Mouse (Mus musculus): ENCODE data around the gene Trat1.
A peak's percentile ranks its signal among the peaks of the same experiment; 100 is the strongest.

Gene Trat1

DNA sequence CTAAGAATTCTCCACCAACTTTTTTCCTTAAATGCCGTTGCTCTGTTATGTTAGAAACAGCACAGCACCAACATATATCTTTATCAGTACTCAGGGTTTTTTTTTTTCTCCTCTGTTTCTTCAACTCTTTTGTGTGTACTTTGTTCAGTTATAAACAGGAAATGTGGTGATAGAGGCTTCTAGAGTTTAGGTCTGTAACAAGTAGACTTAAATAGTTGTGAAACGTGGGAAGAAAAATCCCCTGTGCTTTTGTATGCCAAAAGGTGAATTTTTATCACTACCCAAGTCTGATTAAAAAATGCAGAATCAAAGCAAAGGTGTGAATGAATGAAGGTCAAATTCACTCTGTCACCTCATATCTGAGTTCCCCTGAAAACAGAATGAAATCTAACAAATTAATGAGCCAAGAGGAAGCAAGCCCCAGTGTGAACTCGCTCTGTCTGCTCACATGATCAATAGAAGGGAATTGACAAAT lies at the start of gene Trat1:
TSS of gene Trat1 (minus strand) at position 51 of the 475 bp plus-strand sequence.
- no peak for DNase-seq (ENCODE audit: low spot score in 2 of 2)

DNA sequence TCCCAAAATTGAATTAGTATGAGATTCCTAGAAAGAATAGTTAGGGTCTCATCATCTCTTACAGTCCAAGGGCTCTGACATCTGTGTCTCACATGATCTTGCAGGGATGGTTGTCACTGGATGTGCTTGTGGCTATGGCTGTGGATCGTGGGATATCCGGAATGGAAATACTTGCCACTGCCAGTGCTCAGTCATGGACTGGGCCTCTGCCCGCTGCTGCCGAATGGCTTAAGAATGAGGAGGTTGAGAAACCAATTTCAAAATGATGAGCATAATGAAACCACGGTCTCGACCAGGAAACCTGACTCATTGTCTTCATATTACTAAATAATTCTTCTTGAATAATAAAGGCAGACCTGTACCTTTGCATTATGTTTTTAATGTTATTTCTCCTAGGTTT lies 46.7 kb upstream of the Trat1 start:
- DNase-seq (ENCODE audit: low spot score in 2 of 2) = no peak

DNA sequence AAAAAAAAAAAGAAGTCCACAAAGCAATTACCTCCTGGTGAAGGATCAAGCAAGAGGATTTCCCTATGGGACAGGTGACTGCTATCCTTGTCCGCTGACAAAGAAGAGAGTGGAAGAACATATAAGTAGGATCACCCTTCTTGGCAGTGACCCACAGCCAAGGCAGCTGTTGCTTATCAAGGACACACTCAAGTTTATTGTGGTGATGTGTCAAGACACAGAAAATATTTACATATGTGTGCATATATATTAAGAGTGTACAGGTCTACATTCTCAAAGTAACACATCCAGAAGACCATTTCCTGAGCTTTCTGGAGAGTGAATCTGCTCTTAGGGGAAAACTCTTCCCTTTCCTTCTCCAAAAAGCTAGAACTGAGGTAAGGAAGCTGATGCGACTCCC lies 44.9 kb upstream of the Trat1 start, which contains the start of gene Retnlb:
TSS of gene Retnlb (plus strand) at position 162 of the 400 bp plus-strand sequence.
- no peak for DNase-seq (ENCODE audit: low spot score in 2 of 2)

DNA sequence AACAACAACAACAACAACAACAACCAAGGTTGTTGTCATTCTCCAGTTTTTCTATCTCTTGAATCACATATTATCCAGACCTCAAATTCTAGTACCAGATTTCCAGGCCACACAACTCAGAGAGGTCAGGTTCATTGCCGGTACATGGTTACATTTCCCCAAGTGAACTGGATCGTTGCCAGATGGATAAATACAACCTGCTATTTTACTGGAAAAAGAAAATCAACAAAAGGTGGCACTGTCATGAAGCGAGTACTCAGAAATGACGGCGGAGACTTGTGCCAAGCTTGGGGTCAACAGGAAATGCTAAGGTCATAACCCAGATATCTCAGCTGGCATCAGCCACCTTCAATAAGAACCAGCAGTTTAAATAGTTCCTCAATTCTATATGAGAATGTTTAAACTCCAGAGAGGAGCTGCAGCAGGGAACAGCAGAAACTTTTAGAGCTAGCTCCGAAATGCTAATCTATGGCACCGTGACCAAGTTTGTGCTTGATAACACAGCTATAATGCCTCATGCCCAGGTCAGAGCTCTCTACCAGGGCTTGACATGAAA lies 40.1 kb upstream of the Trat1 start:
- DNase-seq (ENCODE audit: low spot score in 2 of 2) = no peak

DNA sequence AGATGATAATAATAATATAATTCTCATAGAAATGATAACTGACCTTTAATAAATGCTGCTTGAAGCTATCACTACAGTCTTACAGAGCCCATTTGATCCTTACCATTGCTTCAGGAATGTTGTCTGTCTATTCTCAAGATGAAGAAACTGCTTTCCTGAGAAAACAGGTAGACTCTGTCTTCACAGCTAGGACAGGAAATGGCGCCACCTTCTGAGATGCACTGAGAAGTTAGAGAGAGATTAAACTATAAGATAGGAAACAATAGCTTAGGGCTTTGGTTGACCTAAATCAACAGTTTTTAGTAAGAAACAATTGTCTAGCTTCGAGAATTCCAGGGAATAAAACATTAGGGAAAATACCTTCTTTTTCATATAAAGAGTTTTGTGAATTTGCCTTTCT lies 37.6 kb upstream of the Trat1 start:
- DNase-seq (ENCODE audit: low spot score in 2 of 2) = no peak

DNA sequence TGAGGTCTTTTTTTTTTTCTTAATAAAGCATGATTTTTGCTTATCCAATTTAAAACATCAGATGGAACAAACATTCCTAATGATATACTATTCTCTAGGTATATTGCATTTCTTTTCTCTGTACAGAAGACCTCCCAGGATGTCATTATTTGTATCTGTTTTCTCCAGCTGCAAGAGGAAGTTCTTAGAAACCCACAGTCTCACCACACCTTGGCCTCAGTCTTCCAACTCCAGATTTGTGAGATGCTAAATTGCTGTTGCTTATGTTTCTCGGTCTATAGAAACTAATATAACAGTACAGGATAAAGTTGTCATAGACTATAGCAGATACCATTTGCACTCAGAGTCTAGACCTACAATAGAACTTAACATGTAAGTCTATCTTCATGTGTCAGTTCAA lies 34.7 kb upstream of the Trat1 start:
- no peak for DNase-seq (ENCODE audit: low spot score in 2 of 2)

DNA sequence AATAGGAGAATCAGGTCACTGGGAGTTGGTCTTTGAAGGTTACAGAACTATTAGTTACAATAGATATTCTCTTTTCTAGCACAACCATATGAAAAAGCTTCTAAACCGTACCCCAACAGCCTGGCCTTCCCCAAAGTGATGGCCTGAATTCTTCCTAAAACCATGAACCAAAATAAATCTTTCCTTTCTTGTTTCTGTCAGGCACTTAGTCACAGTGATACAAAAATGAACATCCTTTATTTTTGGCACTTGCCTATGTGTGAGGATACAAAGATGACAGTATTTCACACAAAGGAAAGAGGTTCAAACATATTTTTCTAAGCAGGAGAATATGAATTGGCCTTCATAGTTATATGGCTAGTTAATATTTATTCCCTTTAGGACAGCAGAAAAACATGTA lies 33.6 kb upstream of the Trat1 start:
- DNase-seq (ENCODE audit: low spot score in 2 of 2) = no peak

DNA sequence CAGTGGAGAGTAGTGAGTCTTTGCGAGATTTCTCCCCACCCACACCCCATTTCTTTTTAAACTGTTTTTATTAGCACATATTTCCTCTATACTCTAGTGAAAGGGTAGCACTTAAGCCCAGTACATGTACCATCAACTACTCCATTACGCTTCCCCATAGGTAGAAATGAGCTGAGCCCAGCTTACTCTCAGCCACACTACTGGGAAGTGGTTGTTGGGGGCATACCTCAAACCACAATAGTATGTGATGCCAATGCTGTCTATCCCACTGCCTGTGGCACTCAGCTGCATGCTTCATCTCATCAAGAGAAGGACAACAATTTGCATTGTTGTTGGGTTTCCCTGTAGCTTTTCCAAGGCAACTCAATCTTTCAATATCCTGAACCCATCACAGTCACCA lies 29.1 kb upstream of the Trat1 start:
- DNase-seq (ENCODE audit: low spot score in 2 of 2) = no peak

DNA sequence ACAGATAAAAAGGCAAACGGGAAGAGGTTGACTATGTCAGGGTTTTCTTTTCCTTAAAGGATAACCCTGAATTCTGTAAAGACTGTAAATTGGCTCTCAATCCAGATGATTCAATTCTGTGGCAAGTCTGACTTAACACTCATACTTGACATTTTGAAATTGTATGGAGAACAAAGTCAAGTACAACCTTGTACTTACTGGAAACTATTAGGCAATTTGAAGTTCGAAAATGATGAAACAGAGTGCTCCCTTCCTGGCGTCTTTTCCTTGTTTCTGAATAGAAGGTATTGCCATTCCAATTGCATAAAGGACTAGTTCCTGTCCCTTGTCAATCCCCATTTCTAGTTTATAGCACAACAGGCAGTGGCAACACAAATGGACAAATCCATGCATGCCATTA lies 27.6 kb upstream of the Trat1 start:
- DNase-seq (ENCODE audit: low spot score in 2 of 2) = no peak

DNA sequence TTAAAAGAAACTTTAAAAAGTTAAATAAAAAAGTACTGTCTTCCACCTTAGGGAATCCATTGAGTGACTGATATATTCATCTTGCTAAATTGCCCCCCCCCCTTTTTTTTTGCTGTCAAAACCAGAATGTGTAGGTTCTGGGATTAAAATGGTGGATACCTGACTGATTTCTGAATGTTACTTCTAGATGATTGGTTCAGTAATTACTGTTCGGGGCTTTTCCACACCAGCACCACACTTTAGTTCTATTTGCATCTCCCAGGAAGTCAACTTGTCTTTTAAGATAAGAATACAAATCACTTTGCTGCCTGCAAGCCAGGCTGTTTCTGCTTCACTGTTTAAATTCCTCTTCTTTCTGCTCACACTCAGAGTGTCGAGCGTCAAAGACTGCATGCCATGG lies 26.5 kb upstream of the Trat1 start:
- no peak for DNase-seq (ENCODE audit: low spot score in 2 of 2)

DNA sequence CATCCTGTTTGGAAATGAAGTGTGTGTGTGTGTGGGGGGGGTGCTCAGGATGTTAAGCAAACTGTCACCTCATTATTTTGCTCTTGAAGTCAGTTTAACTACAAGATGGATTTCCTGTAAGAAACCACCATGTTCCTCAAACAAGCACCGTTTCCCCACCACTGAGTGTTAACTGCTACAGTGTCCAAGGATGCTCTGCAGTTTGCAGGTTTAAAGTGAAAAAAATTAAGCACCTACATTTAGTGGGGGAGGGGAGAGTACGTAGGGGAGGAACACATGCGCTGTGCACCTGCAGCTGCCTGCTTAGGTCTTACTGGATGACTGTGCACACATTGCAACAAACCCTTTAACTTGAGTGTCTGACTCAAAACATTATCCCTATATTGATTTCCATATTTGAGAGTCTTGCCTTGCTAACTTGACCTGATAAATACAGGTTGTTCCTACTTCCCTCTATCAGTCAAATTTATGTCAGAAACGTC lies 16.9 kb upstream of the Trat1 start:
- peak in 1 of 2 experiments; percentile 3 for DNase-seq (ENCODE audit: low spot score in 2 of 2)

DNA sequence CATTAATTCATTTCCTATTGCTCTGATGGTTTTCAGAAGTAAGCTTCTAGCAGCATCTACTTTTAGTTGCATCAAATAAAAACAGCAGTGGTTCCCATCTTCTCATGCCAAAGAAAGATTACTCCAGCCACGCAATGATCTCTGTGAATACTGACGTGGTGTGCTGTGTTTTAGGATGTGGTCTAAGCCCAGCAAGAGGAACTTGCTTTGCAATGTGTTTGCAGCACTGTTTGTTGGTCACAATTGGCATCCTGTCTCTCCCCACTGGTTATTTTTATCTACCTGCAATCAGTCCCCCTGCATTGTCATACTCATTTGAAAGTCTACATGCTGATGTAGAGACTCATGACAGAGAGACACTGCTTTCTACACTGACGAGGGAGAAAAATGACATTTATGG lies 14.4 kb upstream of the Trat1 start:
- DNase-seq (ENCODE audit: low spot score in 2 of 2) = peak in 1 of 2 experiments; percentile 5

DNA sequence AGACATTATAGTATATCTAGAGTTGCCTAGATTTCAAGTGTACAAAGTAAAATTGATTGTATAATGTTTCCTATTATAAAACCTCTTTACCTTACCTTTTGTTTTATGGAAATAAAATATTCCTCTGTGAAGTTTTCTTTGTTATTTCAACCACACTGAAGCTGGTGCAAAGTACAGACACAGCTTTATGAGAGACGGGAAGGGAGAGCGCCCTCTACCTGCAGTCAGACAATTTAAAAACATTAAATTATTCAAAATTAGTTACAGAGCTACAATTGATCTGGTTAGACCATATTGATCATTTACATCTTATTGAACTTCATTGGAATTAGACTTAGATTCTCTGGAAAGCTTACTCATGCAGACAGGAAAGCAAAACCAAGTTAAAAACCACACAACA lies 5.4 kb upstream of the Trat1 start:
- no peak for DNase-seq (ENCODE audit: low spot score in 2 of 2)

DNA sequence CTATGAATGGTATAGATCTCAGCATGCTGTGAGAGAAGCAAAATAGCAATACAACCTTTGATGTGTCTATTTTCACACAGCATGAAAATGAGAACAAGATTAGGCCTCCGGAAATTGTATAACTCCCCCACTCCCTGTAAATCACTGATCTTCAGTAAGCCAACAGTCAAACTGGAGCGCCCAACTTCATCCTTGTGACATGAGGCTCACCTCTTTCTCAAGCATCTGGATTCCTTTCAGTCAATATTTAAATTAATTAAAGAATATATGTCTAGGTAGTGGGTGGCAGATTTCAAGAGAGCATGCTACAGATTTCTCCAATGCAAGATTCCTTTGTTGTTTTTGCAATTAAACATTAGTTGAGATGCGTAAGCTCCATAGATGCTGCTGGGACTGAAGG lies 2.6 kb downstream of the Trat1 start:
- no peak for DNase-seq (ENCODE audit: low spot score in 2 of 2)

DNA sequence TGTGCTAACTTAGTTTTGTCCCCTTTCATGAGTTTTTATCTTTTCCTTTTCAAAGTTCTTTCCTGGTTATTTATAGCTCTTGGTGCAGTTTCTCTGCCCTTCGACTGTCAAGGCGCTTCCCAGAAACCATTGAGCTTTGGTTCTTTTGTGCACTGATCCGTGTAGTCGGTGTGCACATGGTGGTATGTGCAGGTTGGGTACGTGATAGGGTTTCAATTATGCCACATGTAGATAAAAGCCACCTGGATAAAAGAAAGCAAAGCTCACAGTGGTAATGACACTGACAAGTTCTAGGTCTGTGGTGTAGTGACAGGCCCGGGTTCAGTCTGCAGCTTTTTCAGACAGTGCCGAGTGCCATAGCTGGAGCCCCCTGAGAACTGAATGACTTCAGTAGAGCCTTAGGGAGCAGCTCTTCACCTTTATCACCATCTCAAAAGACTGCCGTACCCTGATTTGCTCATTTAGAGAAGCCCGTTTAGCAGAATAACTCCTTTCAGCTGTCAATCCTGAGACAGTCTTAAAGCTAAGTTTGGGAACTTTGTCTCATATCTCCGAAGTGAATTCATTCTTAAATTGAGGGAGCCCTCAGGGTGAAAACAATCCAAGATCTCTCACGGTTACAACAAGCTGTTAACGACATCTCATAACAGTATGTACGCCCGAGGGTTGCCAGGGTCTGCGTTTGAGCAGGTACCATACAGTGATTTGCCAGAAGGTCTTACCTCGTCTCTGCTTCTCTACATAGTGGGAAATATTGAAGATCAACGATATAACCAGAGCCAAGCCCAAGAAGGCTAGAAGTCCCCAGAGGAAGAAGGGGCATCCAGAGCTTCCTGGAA lies 11.0 kb downstream of the Trat1 start:
- no peak for DNase-seq (ENCODE audit: low spot score in 2 of 2)

DNA sequence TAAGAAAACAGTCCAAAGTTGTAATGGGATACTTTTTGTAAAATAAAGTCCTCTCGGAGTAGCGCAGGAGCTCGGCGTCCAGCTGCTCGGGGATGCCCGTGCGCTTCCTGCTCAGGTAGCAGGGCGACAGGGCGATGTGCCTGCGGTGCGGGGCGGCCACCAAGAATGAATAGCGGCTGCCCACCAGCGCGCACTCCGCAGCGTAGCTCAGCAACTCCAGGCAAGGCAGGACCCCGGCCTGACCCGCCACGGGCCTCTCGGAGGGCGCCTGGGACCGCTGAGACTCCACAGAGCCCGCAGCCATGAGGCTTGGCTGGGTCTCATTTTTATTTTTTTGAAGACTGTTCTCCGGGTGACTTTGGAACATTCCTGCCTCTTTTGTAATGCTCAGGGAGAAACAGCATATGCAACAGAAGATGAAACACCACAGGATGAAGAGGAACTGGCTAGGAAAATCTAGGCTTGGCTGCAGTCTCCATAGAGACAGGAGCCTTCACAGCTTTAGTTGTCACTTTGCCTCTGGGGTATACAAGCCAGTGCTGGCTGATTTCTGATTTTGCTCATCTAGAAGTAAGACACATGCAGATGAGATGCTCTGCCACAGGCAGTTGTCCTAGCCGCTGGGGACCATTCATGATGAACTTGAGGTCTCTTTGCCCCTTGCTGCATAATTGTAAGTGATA lies 21.5 kb downstream of the Trat1 start:
- DNase-seq (ENCODE audit: low spot score in 2 of 2) = no peak

DNA sequence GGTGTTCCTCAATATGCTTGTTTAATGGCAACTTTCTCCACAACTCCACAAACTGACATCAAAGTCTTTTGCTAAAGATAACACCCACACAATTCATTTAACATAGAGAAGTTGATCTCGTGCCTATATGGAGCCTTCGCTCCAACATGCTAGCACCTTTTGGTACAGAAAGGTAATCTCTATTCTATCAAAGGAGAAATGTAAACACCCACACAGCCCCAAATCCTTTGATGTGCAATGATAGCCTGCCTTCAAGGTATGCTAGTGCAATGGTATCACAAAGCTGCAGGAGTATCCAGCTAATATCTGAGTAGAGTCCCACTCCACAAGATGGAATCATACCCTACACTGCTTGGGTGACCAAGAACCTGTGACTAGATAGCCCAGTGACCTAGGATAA lies 26.4 kb downstream of the Trat1 start:
- DNase-seq (ENCODE audit: low spot score in 2 of 2) = no peak

DNA sequence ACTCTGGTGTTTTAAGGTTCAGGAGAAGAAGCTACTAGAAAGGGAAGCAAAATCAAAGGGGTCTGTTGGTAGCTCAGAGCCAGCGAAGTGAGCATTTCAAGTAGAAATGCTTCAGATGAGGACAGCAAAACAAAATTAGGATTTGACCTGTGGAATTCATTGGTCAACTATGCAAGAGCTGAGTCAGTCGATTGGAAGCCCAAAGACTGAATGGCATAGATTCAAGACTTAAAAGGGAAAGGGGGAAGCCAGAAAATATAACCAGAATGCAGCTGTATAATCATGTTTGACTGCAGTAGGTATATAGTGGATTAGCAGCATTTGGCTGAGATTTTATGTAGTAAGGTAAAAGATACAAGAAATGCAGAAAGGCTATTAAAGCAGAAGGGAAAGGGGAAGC lies 26.8 kb downstream of the Trat1 start:
- DNase-seq (ENCODE audit: low spot score in 2 of 2) = no peak

DNA sequence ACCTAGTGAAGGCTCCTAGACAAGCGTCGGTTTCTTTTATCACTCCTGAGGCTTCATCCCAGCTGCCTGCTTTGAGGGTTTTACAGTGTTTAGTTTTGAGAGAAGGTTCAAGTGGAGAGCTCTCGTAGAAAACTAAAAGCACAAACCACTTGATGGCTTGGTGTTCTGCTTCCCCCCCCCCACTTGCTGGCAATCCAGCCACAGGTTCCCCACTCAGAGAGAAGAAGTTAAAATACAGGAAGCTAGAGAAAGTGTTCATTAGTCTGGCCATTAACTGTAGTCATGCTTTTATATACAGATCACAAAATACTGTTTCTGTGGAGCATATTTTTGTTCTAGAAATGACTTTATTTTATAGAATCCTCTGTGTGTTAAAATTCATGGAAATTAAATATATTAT lies 30.3 kb downstream of the Trat1 start:
- no peak for DNase-seq (ENCODE audit: low spot score in 2 of 2)

DNA sequence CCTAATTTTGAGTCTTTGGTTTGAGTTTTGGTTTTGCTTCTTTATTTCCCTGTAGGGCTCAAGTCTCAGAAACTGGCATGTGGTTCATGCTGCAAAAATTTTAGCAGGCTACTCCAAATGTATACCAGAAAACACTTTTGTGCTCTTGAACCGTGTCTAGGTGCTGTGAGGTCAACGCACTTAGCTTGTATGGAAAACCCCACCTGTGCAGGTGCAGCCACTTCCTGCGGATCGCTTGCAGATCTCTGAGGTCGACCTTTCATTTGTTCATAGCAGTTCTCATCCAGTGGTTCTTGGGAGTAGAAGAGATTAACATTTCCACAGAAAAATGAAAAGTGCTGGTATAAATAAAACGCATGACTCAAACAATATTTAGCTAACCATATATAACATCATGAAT lies 31.8 kb downstream of the Trat1 start:
- no peak for DNase-seq (ENCODE audit: low spot score in 2 of 2)

DNA sequence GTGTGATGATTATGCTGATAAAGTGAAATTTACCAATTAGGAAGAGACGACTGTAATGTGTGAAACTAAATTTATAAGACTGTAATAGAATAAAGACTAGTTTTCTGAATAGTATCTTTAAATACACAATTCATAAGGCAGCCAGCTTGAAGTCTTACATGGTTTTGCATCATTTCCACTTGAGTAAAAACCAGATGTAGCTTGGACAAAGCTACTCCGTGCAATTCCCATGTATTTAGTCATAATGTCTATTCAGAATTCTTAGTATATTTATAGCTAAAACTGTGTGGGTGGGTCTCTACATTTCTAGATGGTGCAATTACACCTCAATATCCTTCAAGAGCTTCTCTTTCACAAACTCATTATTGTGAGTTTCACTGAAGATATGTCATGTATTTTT lies 33.4 kb downstream of the Trat1 start:
- no peak for DNase-seq (ENCODE audit: low spot score in 2 of 2)

DNA sequence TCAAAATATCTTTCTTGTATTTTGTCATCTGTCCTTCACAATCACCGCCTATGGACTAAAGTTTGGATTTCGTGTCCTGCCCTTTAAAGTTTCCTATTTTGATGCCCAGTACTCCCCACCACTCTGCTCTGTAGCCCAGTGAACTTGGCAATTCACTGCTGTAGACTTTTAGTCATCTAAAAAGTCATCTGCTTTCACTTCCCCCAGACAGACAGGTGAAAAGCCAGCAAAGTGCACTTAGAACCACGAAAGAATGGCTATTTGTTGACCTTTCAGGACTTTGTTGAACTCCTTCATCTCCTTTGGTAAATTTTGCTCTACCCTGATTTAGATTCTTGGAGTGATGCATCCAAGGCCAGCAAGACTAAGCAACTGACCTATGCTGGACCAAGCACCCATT lies 34.9 kb downstream of the Trat1 start:
- DNase-seq (ENCODE audit: low spot score in 2 of 2) = no peak

DNA sequence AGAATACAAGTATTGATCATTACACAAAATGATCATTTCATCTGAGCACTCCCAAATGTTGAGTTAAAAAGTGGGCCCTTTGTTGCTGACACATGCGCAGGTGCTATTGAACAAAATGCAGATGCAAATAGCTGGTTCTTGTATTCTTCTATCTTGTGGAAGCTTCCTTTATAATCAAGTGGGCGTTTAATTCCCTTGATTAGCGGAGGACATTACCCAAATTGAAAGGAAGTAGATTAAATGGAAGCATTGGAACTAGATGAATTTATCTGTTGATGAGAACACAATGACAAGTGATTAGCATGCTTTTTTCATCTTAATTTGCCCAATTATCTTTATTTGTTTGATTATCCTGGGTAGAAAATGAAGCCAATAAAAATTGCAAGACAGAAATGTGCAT lies 51.6 kb downstream of the Trat1 start:
- no peak for DNase-seq (ENCODE audit: low spot score in 2 of 2)

Measured in spleen, postnatal 36 days (tissue).